Mouse (Mus musculus): ENCODE results near the gene 5730596B20Rik.

GRCm38 (mm10) chr6:52171331-52171730, 6.0 kb upstream of the 5730596B20Rik start:
- TF ChIP-seq CTCF (IDR thresholded peaks at IDR 0.05; ENCODE audit: borderline replicate concordance, insufficient read depth, low read length) (no peak), POLR2A (IDR thresholded peaks at IDR 0.05; ENCODE audit: low read depth, low read length) (no peak)
